Mouse (Mus musculus): ENCODE measurements at regions not wholly inside any gene's neighbourhood (a gene's known extent, or its start where the extent isn't known, plus 50 kb on each side); places are given as distances from the start of the nearest gene placed in this dataset.

- Histone ChIP-seq H3K9me3 (replicated peaks) (no peaks in the 10 kb centered on the region), H3K4me2 (no peak overlapping the region), H3K27ac (no peak overlapping the region), H3K4me3 (no peak overlapping the region), H3K4me1 (peaks cover 9% of the 10 kb centered on the region; the same call in 1 of the 2 replicates), H3K27me3 (no peaks in the 10 kb centered on the region), H3K36me3 (ENCODE audit: poor library complexity, severe bottlenecking) (no peaks in the 10 kb centered on the region), H3K9ac (no peak overlapping the region)
- no peak for ATAC-seq
- 97% methylated on average over 2 of the region's 2 CpGs for WGBS
Observed at GRCm38 (mm10) chr13:72195881-72196280, 232.4 kb upstream of the Irx1 start.

GRCm38 (mm10) chr13:72198341-72199105, 235.0 kb upstream of the Irx1 start:
- Histone ChIP-seq H3K4me1 (peaks cover 9% of the 10 kb centered on the region; the same call in 1 of the 2 replicates), H3K27ac (no peak overlapping the region), H3K9me3 (replicated peaks) (no peaks in the 10 kb centered on the region), H3K4me3 (no peak overlapping the region), H3K36me3 (ENCODE audit: poor library complexity, severe bottlenecking) (no peaks in the 10 kb centered on the region), H3K27me3 (no peaks in the 10 kb centered on the region), H3K4me2 (peak overlapping the region; percentile 30; the same call in 1 of the 2 replicates), H3K9ac (no peak overlapping the region)
- ATAC-seq: no peak
- 35% methylated on average over 22 of the region's 22 CpGs for WGBS

GRCm38 (mm10) chr13:72209518-72209917, 246.0 kb upstream of the Irx1 start:
- no peak overlapping the region for H3K4me2 ChIP-seq
- no peak for ATAC-seq
- peaks cover 5% of the 10 kb centered on the region; the same call in 1 of the 2 replicates for H3K4me1 ChIP-seq
- no peak overlapping the region for H3K9ac ChIP-seq
- H3K27ac ChIP-seq: no peak overlapping the region
- H3K27me3 ChIP-seq: no peaks in the 10 kb centered on the region
- no peaks in the 10 kb centered on the region for H3K9me3 ChIP-seq (replicated peaks)
- WGBS: 89% methylated on average over 5 of the region's 5 CpGs
- H3K36me3 ChIP-seq (ENCODE audit: poor library complexity, severe bottlenecking): no peaks in the 10 kb centered on the region
- no peak overlapping the region for H3K4me3 ChIP-seq

DNA sequence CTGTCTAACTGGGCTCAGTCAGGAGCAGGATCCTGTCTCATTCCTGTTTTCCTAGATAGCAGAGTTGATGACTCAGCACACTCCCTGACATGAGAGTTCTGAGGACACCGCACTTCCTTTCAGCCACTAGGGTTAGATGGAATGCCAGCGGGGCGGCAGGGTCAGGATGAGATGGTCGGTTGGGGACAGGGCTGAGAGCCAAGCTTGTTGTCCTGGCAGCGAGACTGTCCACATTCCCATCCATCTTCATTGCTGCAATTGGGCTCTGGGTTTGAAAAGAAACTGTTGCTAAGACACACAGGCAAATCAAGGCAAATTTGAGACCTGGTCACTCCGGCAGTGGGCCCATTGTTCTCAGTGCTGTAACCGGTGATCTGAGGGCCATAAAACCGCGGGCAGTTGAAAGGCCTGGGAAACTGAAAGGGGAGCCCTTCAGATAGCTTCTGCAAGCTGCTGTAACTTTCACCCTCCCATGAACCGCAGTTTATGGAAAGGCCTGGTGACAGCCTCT, 246.5 kb upstream of the Irx1 start:
- WGBS: 28% methylated on average over 10 of the region's 10 CpGs
- Histone ChIP-seq H3K4me2 (no peak overlapping the region), H3K9me3 (replicated peaks) (no peaks in the 10 kb centered on the region), H3K27ac (no peak overlapping the region), H3K4me3 (no peak overlapping the region), H3K9ac (no peak overlapping the region), H3K27me3 (no peaks in the 10 kb centered on the region), H3K4me1 (peaks cover 5% of the 10 kb centered on the region; the same call in 1 of the 2 replicates), H3K36me3 (ENCODE audit: poor library complexity, severe bottlenecking) (no peaks in the 10 kb centered on the region)
- no peak for ATAC-seq

- 58% methylated on average over 7 of the region's 7 CpGs for WGBS
- Histone ChIP-seq H3K4me2 (no peak overlapping the region), H3K9ac (no peak overlapping the region), H3K27ac (no peak overlapping the region), H3K9me3 (replicated peaks) (no peaks in the 10 kb centered on the region), H3K4me1 (peaks cover 5% of the 10 kb centered on the region; the same call in 1 of the 2 replicates), H3K27me3 (no peaks in the 10 kb centered on the region), H3K36me3 (ENCODE audit: poor library complexity, severe bottlenecking) (no peaks in the 10 kb centered on the region), H3K4me3 (no peak overlapping the region)
- no peak for ATAC-seq
Observed at GRCm38 (mm10) chr13:72210474-72211309, 247.2 kb upstream of the Irx1 start.

GRCm38 (mm10) chr13:72211716-72212115, 248.2 kb upstream of the Irx1 start:
- H3K9ac ChIP-seq: no peak overlapping the region
- peaks cover 5% of the 10 kb centered on the region; the same call in 1 of the 2 replicates for H3K4me1 ChIP-seq
- H3K36me3 ChIP-seq (ENCODE audit: poor library complexity, severe bottlenecking): no peaks in the 10 kb centered on the region
- no peak overlapping the region for H3K27ac ChIP-seq
- 90% methylated on average over 4 of the region's 4 CpGs for WGBS
- H3K4me2 ChIP-seq: no peak overlapping the region
- H3K9me3 ChIP-seq (replicated peaks): no peaks in the 10 kb centered on the region
- no peak overlapping the region for H3K4me3 ChIP-seq
- 0 out of 2 replicates have a peak, but pooled peaks cover 2% of the 10 kb centered on the region for H3K27me3 ChIP-seq
- ATAC-seq: no peak

DNA sequence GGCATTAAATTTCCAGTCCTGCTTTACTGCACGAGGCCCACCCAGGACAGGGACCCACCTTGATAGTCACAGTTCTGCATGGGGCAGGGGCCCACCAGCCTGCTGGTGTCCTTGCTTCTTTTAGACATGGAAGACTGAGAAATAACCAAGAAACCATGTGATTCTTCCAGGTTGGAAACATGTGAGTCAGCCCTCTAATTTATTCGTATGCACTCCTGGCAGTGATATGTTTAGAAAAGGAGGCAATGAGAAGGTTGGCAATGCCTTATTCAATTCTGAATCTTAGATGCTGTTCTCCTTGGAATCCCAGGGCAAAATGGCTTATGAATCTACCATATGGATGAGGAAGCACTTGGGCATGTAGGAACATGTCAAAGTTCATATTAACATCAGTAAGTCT, 249.2 kb upstream of the Irx1 start:
- Histone ChIP-seq H3K4me1 (peaks cover 5% of the 10 kb centered on the region; the same call in 1 of the 2 replicates), H3K27ac (no peak overlapping the region), H3K4me2 (no peak overlapping the region), H3K4me3 (no peak overlapping the region), H3K9me3 (replicated peaks) (no peaks in the 10 kb centered on the region), H3K36me3 (ENCODE audit: poor library complexity, severe bottlenecking) (no peaks in the 10 kb centered on the region), H3K27me3 (0 out of 2 replicates have a peak, but pooled peaks cover 5% of the 10 kb centered on the region), H3K9ac (no peak overlapping the region)
- no peak for ATAC-seq
- WGBS: 91% methylated on average over 2 of the region's 2 CpGs

DNA sequence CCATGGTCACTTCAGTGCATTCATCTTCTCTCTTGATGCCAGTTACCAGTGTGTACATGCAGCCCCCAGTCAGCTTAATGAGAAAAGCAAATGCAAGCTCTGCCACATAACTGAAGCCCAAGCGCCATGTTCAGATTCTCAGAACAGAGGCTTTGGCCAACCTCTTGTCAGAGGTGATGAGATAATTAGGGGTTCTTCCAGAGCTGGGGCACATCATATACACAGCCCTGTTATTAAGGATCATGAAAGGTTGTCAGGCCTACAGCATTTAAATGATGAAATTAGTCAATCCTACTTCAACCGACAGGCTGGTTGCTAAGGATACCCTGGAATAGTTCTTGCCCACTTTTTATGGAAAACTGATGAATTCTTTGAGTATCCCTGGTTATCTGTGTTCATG, 255.8 kb upstream of the Irx1 start:
- Histone ChIP-seq H3K36me3 (ENCODE audit: poor library complexity, severe bottlenecking) (no peaks in the 10 kb centered on the region), H3K4me3 (no peak overlapping the region), H3K27me3 (0 out of 2 replicates have a peak, but pooled peaks cover 5% of the 10 kb centered on the region), H3K4me1 (no peaks in the 10 kb centered on the region), H3K4me2 (no peak overlapping the region), H3K9me3 (replicated peaks) (no peaks in the 10 kb centered on the region), H3K27ac (no peak overlapping the region), H3K9ac (no peak overlapping the region)
- peak; percentile 65; the same call in 1 of the 2 replicates for ATAC-seq
- WGBS: 87% methylated on average over 2 of the region's 2 CpGs

DNA sequence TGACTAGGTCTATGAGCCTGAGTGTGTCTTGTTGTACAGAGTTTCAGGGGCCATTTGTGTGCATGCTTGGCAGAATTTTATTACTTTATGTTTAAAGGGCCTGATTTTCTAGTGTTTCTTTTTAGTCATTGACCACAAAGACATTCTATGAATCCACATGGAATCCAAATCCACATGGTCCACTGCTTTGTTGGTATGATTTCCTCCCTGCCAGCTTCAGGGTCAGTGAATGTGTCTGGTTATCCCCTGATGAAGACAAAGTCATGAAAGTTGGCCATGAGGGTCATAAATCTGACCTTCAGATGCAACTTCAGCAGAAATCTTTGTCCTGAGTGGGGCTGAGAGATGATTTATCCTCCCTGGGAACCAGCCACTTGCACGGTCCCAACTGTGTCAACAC, 263.6 kb upstream of the Irx1 start:
- no peak for ATAC-seq
- Histone ChIP-seq H3K27me3 (0 out of 2 replicates have a peak, but pooled peaks cover 6% of the 10 kb centered on the region), H3K27ac (no peak overlapping the region), H3K4me3 (no peak overlapping the region), H3K4me1 (peaks cover 10% of the 10 kb centered on the region), H3K4me2 (no peak overlapping the region), H3K36me3 (ENCODE audit: poor library complexity, severe bottlenecking) (no peaks in the 10 kb centered on the region), H3K9ac (no peak overlapping the region), H3K9me3 (replicated peaks) (no peaks in the 10 kb centered on the region)
- WGBS: 97% methylated on average over 1 of the region's 1 CpGs

- Histone ChIP-seq H3K9me3 (replicated peaks) (no peaks in the 10 kb centered on the region), H3K27ac (no peak overlapping the region), H3K36me3 (ENCODE audit: poor library complexity, severe bottlenecking) (no peaks in the 10 kb centered on the region), H3K27me3 (0 out of 2 replicates have a peak, but pooled peaks cover 6% of the 10 kb centered on the region), H3K4me1 (peaks cover 6% of the 10 kb centered on the region), H3K4me3 (no peak overlapping the region), H3K9ac (no peak overlapping the region), H3K4me2 (no peak overlapping the region)
- ATAC-seq: peak; percentile 41; the same call in 1 of the 2 replicates
- 27% methylated on average over 4 of the region's 4 CpGs for WGBS
Observed at GRCm38 (mm10) chr13:72231032-72231591, 267.6 kb upstream of the Irx1 start.

- Histone ChIP-seq H3K4me1 (peaks cover 6% of the 10 kb centered on the region), H3K27ac (no peak overlapping the region), H3K9me3 (replicated peaks) (no peaks in the 10 kb centered on the region), H3K9ac (no peak overlapping the region), H3K36me3 (ENCODE audit: poor library complexity, severe bottlenecking) (no peaks in the 10 kb centered on the region), H3K27me3 (0 out of 2 replicates have a peak, but pooled peaks cover 6% of the 10 kb centered on the region), H3K4me3 (no peak overlapping the region), H3K4me2 (no peak overlapping the region)
- ATAC-seq: no peak
Observed at GRCm38 (mm10) chr13:72232080-72232479, 268.6 kb upstream of the Irx1 start.

DNA sequence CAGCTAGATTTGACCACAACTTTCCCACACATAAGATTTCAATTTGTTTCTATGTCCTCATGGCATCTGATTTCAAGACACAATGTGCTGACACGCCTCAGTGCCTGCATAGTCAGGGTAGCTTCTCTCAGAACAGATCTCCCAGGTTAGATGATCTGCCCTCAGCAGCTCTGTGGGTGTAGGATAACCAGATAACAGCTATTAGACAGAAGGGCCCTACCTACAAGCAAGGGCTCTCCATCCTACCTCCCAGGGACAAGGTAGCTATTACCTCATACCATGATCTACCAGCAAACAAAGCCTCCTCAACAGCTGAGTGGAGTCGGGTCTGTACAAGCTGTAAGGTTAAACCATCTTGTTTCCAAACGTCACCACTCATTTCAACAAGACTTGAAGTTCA, 278.4 kb upstream of the Irx1 start:
- Histone ChIP-seq H3K9ac (no peak overlapping the region), H3K36me3 (ENCODE audit: poor library complexity, severe bottlenecking) (no peaks in the 10 kb centered on the region), H3K4me2 (no peak overlapping the region), H3K9me3 (replicated peaks) (no peaks in the 10 kb centered on the region), H3K4me3 (no peak overlapping the region), H3K27me3 (no peaks in the 10 kb centered on the region), H3K27ac (no peak overlapping the region), H3K4me1 (no peaks in the 10 kb centered on the region)
- 74% methylated on average over 3 of the region's 3 CpGs for WGBS
- no peak for ATAC-seq

All from forebrain, embryonic 13.5 days (tissue).